Mouse (Mus musculus): ENCODE data around the gene Lrrfip1.

Lrrfip1 gene

GRCm38 (mm10) chr1:90998268-90998890 is at the start of gene Lrrfip1:
TSS of gene Lrrfip1 (plus strand) at chr1:90998737.
- peak; percentile 43 for DNase-seq (ENCODE audit: low read depth, low spot score)

GRCm38 (mm10) chr1:90949309-90949708 is 49.2 kb upstream of the Lrrfip1 start:
- no peak for DNase-seq (ENCODE audit: low read depth, low spot score)

GRCm38 (mm10) chr1:90951670-90952069 is 46.9 kb upstream of the Lrrfip1 start:
- DNase-seq (ENCODE audit: low read depth, low spot score): no peak

GRCm38 (mm10) chr1:90952808-90953207 is 45.7 kb upstream of the Lrrfip1 start, which contains the start of gene Prlh:
TSS of gene Prlh (plus strand) at chr1:90953108.
- DNase-seq (ENCODE audit: low read depth, low spot score): no peak

- DNase-seq (ENCODE audit: low read depth, low spot score): no peak
These were observed 44.8 kb upstream of the Lrrfip1 start for GRCm38 (mm10) chr1:90953688-90954087.

- DNase-seq (ENCODE audit: low read depth, low spot score): peak; percentile 52
These were observed 42.1 kb upstream of the Lrrfip1 start for GRCm38 (mm10) chr1:90956245-90957096.

- no peak for DNase-seq (ENCODE audit: low read depth, low spot score)
These were observed 36.0 kb upstream of the Lrrfip1 start for GRCm38 (mm10) chr1:90962526-90962925.

- no peak for DNase-seq (ENCODE audit: low read depth, low spot score)
These were observed 35.5 kb upstream of the Lrrfip1 start for GRCm38 (mm10) chr1:90962994-90963393.

- peak; percentile 19 for DNase-seq (ENCODE audit: low read depth, low spot score)
These were observed 31.0 kb upstream of the Lrrfip1 start for GRCm38 (mm10) chr1:90967583-90967982.

- no peak for DNase-seq (ENCODE audit: low read depth, low spot score)
These were observed 29.9 kb upstream of the Lrrfip1 start for GRCm38 (mm10) chr1:90968649-90969048.

- DNase-seq (ENCODE audit: low read depth, low spot score): no peak
These were observed 29.2 kb upstream of the Lrrfip1 start, which contains the start of gene Rab17 for GRCm38 (mm10) chr1:90969347-90969784. TSS of gene Rab17 (minus strand) at chr1:90969661.

GRCm38 (mm10) chr1:90969881-90970390 is 28.6 kb upstream of the Lrrfip1 start:
- DNase-seq (ENCODE audit: low read depth, low spot score): no peak

GRCm38 (mm10) chr1:90972911-90973573 is 25.5 kb upstream of the Lrrfip1 start:
- peak; percentile 81 for DNase-seq (ENCODE audit: low read depth, low spot score)

- DNase-seq (ENCODE audit: low read depth, low spot score): no peak
These were observed 25.0 kb upstream of the Lrrfip1 start for GRCm38 (mm10) chr1:90973574-90973911.

- DNase-seq (ENCODE audit: low read depth, low spot score): no peak
These were observed 23.5 kb upstream of the Lrrfip1 start for GRCm38 (mm10) chr1:90974906-90975649.

- no peak for DNase-seq (ENCODE audit: low read depth, low spot score)
These were observed 22.6 kb upstream of the Lrrfip1 start for GRCm38 (mm10) chr1:90975960-90976359.

GRCm38 (mm10) chr1:90980638-90981330 is 17.8 kb upstream of the Lrrfip1 start:
- no peak for DNase-seq (ENCODE audit: low read depth, low spot score)

- no peak for DNase-seq (ENCODE audit: low read depth, low spot score)
These were observed 17.2 kb upstream of the Lrrfip1 start for GRCm38 (mm10) chr1:90981346-90981745.

GRCm38 (mm10) chr1:90995916-90996315 is 2.6 kb upstream of the Lrrfip1 start:
- DNase-seq (ENCODE audit: low read depth, low spot score): no peak

GRCm38 (mm10) chr1:90997136-90997535 is 1.4 kb upstream of the Lrrfip1 start:
- DNase-seq (ENCODE audit: low read depth, low spot score): no peak

- DNase-seq (ENCODE audit: low read depth, low spot score): no peak
These were observed 896 bp upstream of the Lrrfip1 start for GRCm38 (mm10) chr1:90997641-90998040.
